Mouse (Mus musculus) cerebellum, adult 2 months (tissue): ENCODE results near the gene Slc25a29. TPM values are rescaled to one million over a fixed set of nuclear protein-coding genes. Genes with fewer than 3 reads are reported as not detected.
A peak's percentile ranks its signal among the peaks of the same experiment; 100 is the strongest.

Experiments used
- DNase-seq, 2 experiments: peaks; one replicate each; pipeline ENCODE4 v3.0.0; 2021
- H3K27ac ChIP-seq: fragments of 200-500 bp; 2 replicates; pipeline ENCODE4 v1.5.1; 2012; ENCODE audit warnings: low read length, control low read depth, inconsistent platforms; ENCODE audit not compliant: insufficient read depth
- H3K27me3 ChIP-seq: fragments of 200-500 bp; 2 replicates; pipeline ENCODE4 v1.6.1; 2012; ENCODE audit warnings: inconsistent platforms, mild to moderate bottlenecking, low read length, moderate library complexity; ENCODE audit not compliant: control insufficient read depth, insufficient read depth
- H3K4me1 ChIP-seq: fragments of 200-500 bp; 2 replicates; pipeline ENCODE4 v1.6.1; 2011; ENCODE audit warnings: low read length; ENCODE audit not compliant: control insufficient read depth, insufficient read depth
- H3K4me3 ChIP-seq: fragments of 200-500 bp; replicated peaks from 2 replicates; pipeline ENCODE3; 2011; ENCODE audit warnings: mild to moderate bottlenecking, low read depth, low read length, control low read depth; ENCODE audit not compliant: insufficient read depth
- CTCF ChIP-seq: fragments of 200-500 bp; IDR thresholded peaks from 2 replicates; pipeline ENCODE4 v1.5.1; 2011; ENCODE audit warnings: low read depth, mild to moderate bottlenecking, control low read depth, low read length, moderate library complexity, borderline replicate concordance; ENCODE audit not compliant: insufficient read depth
- POLR2A ChIP-seq: fragments of 200-500 bp; IDR thresholded peaks from 2 replicates; pipeline ENCODE4 v1.6.1; 2011; ENCODE audit warnings: low read length, control low read depth, borderline replicate concordance; ENCODE audit not compliant: insufficient read depth
- WGBS: fragments of 180-500 bp; shearing (Covaris S2); methylation state at CpG from one replicate; pipeline ENCODE4 v1.1.7; 2018; 5-methylcytosine and 5-hydroxymethylcytosine counted together
- polyA plus RNA-seq: library from polyadenylated mRNA; depleted of rRNA; stranded (reverse); fragments of >200 nt; gene quantifications from 2 replicates; pipeline ENCODE4 v1.2.3, GENCODE M21; 2012

The Slc25a29 gene
- polyA plus RNA-seq, 1 experiment, result 42.4 TPM

DNA sequence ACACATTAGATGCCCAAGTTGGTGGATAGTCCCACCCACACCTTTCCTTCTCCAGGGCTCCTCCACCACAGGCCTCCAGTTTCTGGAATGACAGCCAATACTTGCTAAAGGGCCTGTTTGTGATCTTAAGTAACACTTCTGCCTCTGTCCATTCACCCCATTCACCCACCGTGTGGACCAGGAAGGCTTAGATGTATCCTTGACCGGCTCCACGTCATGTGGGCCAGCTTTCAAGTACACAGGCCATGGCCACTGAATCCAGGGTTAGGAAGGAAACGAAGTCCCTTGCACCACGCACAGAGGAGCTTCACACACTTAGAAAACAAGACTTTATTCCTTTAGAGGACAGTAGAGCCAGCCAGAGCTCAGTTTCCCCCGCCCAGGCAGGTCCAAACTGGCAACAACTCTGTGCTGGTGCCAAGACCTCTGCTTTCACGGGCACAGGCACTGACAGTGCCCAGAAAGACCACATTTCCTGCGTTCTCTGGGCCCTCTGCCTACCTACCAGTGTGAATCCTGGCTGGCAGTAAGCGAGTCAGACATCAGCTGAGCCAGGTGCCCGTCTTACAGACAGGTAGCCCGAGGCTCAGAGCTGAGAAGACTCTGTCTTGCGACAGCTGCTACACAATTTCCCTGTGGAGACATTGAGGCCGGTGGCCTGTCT is 10.0 kb downstream of the Slc25a29 start:
- TF ChIP-seq POLR2A, result no peak
- no peak for TF ChIP-seq CTCF
- H3K27me3 ChIP-seq, result no peaks in the 10 kb centered on the region
- peaks cover 47% of the 10 kb centered on the region for H3K4me1 ChIP-seq
- no peak overlapping the region for H3K4me3 ChIP-seq
- DNase-seq, result peak in 1 of 2 experiments; percentile 59
- WGBS, result 26% methylated on average over 13 of the region's 13 CpGs
- no peak overlapping the region for H3K27ac ChIP-seq

DNA sequence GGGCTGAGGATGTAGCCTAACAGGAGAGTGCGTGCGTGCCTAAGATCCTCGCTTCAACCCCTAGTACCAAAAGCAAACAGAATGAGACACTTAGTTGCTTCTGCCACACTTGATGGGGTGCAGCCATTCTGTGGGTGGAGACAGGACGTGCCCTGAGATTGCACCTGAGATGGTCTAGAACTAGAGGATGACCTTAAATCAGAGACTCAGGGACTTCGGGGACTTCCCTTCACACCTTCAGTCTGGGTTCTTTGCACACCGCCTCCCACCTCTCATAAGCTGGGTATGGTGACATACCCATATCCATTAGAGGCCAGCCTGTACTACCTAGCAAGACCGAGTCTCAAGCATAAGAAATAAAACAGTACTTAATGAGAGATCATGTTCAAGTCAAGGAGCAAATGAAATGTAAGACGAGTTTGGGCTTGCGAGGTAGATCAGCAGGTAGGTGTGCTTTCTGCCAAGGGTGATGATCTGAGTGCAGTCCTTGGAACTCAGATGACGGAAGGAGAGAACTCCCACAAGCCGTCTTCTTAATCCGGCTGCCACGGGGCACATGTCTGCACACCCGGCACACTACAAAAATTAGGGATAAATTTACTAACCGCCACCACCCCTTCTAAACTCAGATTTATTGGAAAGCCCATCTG is 11.3 kb downstream of the Slc25a29 start:
- DNase-seq, result no peak
- Histone ChIP-seq H3K4me1 (peaks cover 45% of the 10 kb centered on the region), H3K27me3 (no peaks in the 10 kb centered on the region), H3K27ac (no peak overlapping the region), H3K4me3 (no peak overlapping the region)
- TF ChIP-seq CTCF, result no peak
- TF ChIP-seq POLR2A, result no peak
- WGBS, result 86% methylated on average over 15 of the region's 15 CpGs

DNA sequence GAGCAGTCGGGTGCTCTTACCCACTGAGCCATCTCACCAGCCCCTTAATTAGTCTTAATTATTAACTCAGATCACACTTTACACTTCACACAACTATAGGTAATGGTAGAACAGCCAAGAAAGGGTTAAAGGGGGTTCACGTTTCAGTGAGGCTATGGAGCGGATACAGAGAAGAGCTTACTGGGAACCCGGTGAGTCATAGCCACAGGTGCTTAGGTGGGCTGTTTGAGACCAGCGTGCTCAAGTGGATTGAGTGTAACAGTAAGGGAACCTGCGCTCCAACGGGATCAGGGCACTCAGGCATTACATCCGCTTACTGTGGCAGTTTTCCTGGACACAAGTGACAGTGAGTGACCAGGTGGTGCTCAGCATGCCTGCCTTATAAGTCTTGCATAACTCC is 12.6 kb downstream of the Slc25a29 start:
- 25% methylated on average over 8 of the region's 8 CpGs for WGBS
- no peak for DNase-seq
- Histone ChIP-seq H3K4me1 (peaks cover 47% of the 10 kb centered on the region), H3K27me3 (no peaks in the 10 kb centered on the region), H3K27ac (no peak overlapping the region), H3K4me3 (no peak overlapping the region)
- TF ChIP-seq POLR2A (no peak), CTCF (no peak)

DNA sequence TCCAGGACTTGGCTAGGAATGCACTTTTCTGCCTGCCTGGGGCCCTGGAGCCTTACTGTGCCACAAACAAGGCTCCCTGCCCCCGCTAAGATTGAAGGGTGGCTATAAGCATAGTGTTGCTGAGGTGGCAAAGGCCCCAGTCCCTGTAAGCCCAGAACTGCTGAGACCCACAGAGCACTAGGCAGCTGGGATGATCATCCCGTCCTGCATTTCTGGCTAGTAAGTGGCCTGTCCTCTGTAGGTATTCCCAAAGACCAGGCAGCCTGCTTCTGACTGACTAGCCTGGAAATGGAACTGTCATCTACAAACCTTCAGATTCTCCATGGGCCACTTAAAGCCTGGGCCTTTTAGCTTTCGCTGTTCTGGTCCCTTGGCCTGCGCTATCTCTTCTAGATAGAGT is 15.2 kb downstream of the Slc25a29 start:
- Histone ChIP-seq H3K4me1 (peaks cover 26% of the 10 kb centered on the region), H3K4me3 (no peak overlapping the region), H3K27me3 (no peaks in the 10 kb centered on the region), H3K27ac (no peak overlapping the region)
- no peak for DNase-seq
- TF ChIP-seq CTCF, result no peak
- no peak for TF ChIP-seq POLR2A
- 81% methylated on average over 4 of the region's 4 CpGs for WGBS

DNA sequence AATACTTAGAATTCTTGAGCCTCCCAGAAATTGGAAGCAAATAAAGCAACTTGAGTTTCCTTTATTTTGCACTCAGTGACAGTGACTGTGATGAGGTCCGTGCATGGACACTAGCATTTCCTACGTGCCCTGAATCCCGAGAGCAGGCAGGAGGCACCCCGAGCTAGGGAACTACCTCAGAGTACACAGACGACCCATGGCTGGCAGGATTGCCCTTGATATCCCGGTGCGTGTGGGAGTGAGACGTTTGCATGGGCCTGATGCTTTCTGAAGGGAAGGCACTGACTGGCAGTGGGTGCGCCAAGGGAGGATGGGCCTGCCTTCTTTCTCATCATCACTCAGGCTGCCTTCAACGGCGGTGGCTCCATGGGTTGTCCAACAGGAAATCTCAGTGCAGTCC is 19.1 kb downstream of the Slc25a29 start:
- H3K4me3 ChIP-seq, result no peak overlapping the region

DNA sequence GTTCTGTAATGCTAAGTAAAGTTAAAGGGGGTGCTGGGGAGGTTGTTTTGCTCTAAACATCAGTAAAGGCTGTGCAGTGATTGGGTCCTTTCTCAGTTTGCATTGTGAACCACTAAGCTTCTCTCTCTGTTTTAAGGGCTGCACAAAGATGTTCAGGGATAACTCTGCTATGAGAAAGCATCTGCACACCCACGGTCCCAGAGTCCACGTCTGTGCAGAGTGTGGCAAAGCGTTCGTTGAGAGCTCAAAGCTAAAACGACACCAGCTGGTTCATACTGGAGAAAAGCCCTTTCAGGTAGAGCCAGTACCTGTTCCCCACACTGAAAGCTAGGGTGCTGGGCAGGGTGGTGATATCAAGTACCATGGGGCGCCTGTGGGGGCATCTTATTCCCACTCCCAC is 21.2 kb downstream of the Slc25a29 start:
- TF ChIP-seq CTCF, result no peak
- TF ChIP-seq POLR2A, result no peak
- Histone ChIP-seq H3K27ac (no peak overlapping the region), H3K4me1 (peaks cover 9% of the 10 kb centered on the region), H3K27me3 (no peaks in the 10 kb centered on the region), H3K4me3 (no peak overlapping the region)
- WGBS, result 86% methylated on average over 6 of the region's 6 CpGs
- DNase-seq, result no peak

More for the DNA sequence above, 19.1 kb downstream of the Slc25a29 start:
- 56% methylated on average over 11 of the region's 11 CpGs for WGBS
- Histone ChIP-seq H3K27ac (no peak overlapping the region), H3K4me1 (peaks cover 9% of the 10 kb centered on the region), H3K27me3 (no peaks in the 10 kb centered on the region)
- DNase-seq, result no peak
- no peak for TF ChIP-seq CTCF
- no peak for TF ChIP-seq POLR2A

DNA sequence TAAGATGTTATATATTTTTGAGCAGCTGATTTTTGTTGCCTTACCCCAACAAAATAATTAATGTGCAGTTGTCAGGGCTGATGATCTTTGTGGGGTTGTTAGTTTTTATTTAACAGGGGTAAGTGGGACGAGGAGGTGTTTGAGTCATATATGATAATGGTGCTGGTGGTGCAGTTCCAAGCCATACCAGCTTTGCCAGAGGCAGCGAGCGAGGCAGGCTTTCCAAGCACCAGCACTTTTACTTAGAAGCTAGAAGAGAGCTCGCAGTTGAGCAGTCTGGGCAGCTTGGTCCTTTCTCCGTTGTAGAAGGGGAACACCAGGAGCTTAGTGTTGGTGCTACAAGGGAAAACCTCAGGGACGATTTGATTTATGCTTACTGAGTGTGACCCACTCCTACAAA is 23.2 kb downstream of the Slc25a29 start:
- 68% methylated on average over 6 of the region's 6 CpGs for WGBS
- H3K27me3 ChIP-seq, result no peaks in the 10 kb centered on the region
- TF ChIP-seq POLR2A (no peak), CTCF (no peak)
- H3K4me3 ChIP-seq, result no peak overlapping the region
- no peak overlapping the region for H3K27ac ChIP-seq
- H3K4me1 ChIP-seq, result peaks cover under 1% of the 10 kb centered on the region; the same call in 1 of the 2 replicates
- no peak for DNase-seq

DNA sequence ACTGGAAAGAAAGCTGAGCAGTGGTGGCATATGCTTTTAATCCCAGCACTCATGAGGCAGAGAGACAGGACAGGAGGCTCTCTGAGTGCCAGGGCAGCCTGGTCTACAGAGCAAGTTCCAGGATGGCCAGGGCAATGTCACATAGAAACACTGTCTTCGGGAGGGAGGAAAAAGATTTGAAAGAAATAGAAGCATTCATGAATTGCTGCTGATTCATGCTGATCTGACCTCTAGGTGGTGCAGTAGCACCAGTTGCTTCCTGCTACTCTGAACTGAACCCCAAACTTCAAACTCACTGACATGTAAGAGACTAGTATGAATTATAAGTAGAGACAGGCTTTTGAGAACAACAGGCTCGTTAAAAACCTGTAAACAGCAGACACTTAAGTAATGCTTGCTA is 24.6 kb downstream of the Slc25a29 start:
- Histone ChIP-seq H3K27ac (no peak overlapping the region), H3K4me3 (no peak overlapping the region), H3K4me1 (no peaks in the 10 kb centered on the region), H3K27me3 (no peaks in the 10 kb centered on the region)
- peak; percentile 58; the same call in 1 of the 2 replicates for TF ChIP-seq CTCF
- TF ChIP-seq POLR2A, result no peak
- peak in 1 of 2 experiments; percentile 51 for DNase-seq
- 17% methylated on average over 2 of the region's 2 CpGs for WGBS
